Mouse (Mus musculus) testis, adult 2 months (tissue): ENCODE measurements around the gene Vcan.

ENCODE experiments used
- CTCF ChIP-seq: fragments of 200-500 bp; IDR thresholded peaks from 2 replicates; pipeline ENCODE4 v1.5.1; 2012; ENCODE audit warnings: low read depth, mild to moderate bottlenecking, inconsistent platforms, low read length, moderate library complexity; ENCODE audit not compliant: control insufficient read depth, insufficient read depth, insufficient replicate concordance
- POLR2A ChIP-seq: fragments of 200-500 bp; IDR thresholded peaks from 2 replicates; pipeline ENCODE4 v1.6.1; 2012; ENCODE audit warnings: low read depth, mild to moderate bottlenecking, inconsistent platforms, low read length, moderate library complexity; ENCODE audit not compliant: control insufficient read depth

GRCm38 (mm10) chr13:89668981-89669880 is 73.1 kb downstream of the Vcan start:
- TF ChIP-seq POLR2A (no peak), CTCF (no peak)
